Mouse (Mus musculus): ENCODE data around the gene Smim24.

DNA sequence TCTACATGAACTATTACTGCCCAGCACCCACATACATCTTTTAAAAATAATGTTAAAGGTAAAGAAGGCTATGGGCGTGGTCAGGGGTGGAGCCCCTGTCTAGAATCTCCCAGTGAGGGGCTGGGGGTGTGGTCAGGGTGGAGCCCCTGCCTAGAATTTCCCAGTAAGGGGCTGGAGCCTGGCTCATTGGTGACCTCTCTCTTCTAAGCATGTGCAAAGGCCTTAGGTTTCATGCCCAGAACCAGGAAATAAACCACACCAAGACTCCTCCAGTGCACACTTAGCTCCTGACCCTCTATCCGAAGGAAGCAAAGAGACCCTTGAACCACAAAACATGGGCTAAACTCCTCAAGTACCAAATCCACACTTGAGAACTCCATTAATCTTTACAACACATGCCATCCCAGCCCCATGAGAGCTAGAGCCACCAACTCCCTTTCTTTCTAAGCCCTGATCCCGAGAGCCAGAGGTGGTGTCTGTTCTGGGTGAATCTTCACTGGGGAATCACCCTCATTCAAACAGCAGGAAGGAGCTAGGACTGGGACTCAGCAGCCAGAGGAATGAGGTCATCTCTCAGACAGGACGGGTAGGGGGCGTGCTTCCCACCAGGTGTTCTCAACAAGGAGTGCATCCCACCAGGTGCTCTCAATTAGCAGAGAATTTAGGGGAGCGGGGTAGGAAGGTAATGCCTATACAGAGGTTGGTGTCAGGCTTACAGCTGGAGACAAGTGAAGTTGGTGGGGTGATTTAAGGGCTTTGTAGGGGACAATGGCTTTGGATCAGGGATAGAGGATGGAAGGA is 16.1 kb upstream of the Smim24 start:
- no peak for TF ChIP-seq CTCF (IDR thresholded peaks at IDR 0.05; ENCODE audit: insufficient read depth, low read depth, low read length)
- no peak for TF ChIP-seq POLR2A (IDR thresholded peaks at IDR 0.05; ENCODE audit: insufficient read depth, low read depth, low read length)
